Mouse (Mus musculus) lung, postnatal 36 days (tissue): ENCODE results near the gene Trim63.

Source experiments
- DNase-seq: peaks from one replicate; pipeline ENCODE4 v3.0.0; 2022; ENCODE audit warnings: mixed read lengths

The Trim63 gene

DNA sequence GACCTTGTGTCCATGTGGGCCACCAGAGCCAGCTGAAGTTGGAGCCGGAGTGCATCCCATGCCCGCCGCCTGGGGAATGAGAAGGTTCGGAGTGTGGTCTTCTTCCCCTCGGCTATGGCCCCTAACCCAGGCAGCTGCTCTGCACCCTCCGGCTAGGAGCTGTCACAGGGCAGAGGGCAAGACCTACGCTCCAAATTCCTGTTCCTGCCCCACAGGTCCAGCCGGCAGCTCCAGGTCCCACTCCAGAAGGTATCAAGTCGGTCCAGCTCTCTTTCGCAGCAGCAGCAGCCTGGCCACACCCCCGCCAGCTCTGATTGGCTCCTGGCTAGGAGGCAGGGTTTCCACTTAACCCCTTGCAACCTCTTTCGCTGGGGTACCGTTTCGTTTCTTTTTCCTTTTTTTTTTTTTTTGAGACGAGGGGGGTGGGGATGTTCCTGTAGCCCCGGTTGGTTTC is 57.4 kb downstream of the Trim63 start:
- peak; percentile 91 for DNase-seq

DNA sequence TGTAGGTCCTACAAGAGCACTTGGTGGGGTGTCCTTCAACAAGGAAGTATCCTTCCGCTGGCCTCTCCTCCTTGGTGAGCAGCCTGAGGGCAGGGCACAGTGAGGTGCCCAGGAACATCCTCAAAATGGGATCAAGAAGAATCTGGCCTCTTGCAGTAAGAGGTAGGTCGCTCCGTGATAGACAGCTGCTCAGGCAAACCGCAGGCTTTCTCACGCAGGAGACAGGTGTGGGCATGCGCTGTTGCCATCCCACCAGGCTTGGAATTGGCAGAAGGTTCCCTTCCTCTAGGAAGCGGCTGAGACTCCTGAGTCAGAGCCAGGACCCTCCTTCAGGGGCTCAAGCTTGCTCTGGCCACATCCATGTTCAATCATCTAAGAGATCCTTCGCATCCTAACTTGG is 58.4 kb downstream of the Trim63 start:
- DNase-seq: no peak

DNA sequence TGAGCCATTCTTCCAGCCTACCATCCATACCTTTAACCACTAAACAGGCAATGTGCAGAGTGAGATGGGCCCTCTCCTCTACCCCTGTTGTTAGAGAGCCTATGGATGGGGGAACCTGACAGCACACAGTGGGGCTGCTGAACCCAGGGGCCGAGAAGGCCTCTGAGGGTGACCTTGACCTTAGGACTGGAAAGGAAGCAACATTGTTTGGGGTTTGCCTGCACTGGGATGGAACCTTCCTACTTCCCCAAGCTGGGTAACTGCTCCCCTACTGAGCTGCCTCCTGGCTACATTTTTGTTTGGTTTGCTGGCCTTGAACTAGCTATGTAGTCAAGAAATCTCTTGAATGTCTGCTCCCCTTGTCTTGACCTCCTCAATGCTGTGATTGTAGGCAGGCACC is 59.4 kb downstream of the Trim63 start:
- no peak for DNase-seq

DNA sequence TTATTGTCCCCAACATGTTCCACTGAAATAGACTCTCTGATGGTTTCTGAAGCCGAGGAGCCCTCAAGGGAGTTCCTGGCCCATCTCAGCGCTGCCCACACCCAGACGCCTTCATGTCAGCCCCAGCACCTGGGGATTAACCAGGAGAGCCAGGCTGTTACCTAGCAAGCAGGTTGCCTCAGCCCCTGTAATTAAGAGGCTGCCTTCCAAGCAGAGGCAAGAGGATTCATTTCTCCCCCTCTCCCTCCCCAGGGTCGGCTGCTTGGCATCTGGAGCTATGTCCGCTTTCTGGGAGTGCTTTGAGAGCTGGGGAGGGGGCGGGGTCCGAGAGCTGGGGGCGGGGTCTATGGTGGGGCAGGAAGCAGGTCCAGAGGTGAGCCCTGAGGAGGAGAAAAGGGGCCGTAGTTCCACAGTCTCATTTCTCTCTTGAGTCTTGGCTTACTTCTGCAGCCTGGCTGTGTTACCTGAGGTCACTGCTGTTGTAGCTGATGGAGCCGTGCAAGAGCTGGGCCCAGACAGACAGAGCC is 63.2 kb downstream of the Trim63 start:
- DNase-seq: no peak
